Mouse (Mus musculus) neural tube, embryonic 13.5 days (tissue): Measurements from ENCODE around the gene Ckap5. TPM values are rescaled to one million over a fixed set of nuclear protein-coding genes. Genes with fewer than 3 reads are reported as not detected.

Source experiments
- ATAC-seq: fragments of 200-750 bp; cut with Nextera tagmentation; 2 replicates; pipeline ENCODE4 v1.8.0; 2017; ENCODE audit warnings: low read depth, mild to moderate bottlenecking, moderate TSS enrichment, moderate library complexity
- H3K27ac ChIP-seq: fragments of 300-500 bp; sonication (generic); replicated peaks from 2 replicates; pipeline ENCODE4 v1.5.1; 2015; ENCODE audit warnings: moderate library complexity, mild to moderate bottlenecking, inconsistent platforms
- H3K27me3 ChIP-seq: fragments of 300-500 bp; sonication (generic); 2 replicates; pipeline ENCODE4 v1.6.1; 2015; ENCODE audit warnings: mild to moderate bottlenecking, inconsistent platforms
- H3K36me3 ChIP-seq: fragments of 300-500 bp; sonication (generic); 2 replicates; pipeline ENCODE4 v1.6.1; 2015; ENCODE audit warnings: mild to moderate bottlenecking, inconsistent platforms
- H3K4me1 ChIP-seq: fragments of 300-500 bp; sonication (generic); replicated peaks from 2 replicates; pipeline ENCODE4 v1.6.1; 2015; ENCODE audit warnings: inconsistent platforms
- H3K4me2 ChIP-seq: fragments of 300-500 bp; sonication (generic); 2 replicates; pipeline ENCODE4 v1.6.1; 2015; ENCODE audit warnings: inconsistent platforms, mild to moderate bottlenecking, moderate library complexity
- H3K4me3 ChIP-seq: fragments of 300-500 bp; sonication (generic); 2 replicates; pipeline ENCODE4 v1.5.1; 2015; ENCODE audit warnings: mild to moderate bottlenecking, inconsistent platforms
- H3K9ac ChIP-seq: fragments of 300-500 bp; sonication (generic); 2 replicates; pipeline ENCODE4 v1.6.1; 2015; ENCODE audit warnings: moderate library complexity, mild to moderate bottlenecking, inconsistent platforms
- H3K9me3 ChIP-seq: fragments of 300-500 bp; sonication (generic); 2 replicates; pipeline ENCODE4 v1.6.1; 2016; ENCODE audit warnings: inconsistent platforms
- whole genome bisulfite sequencing: fragments of 180-500 bp; shearing (Covaris S2); methylation state at CpG from one replicate; pipeline ENCODE4 v1.1.7; 2015; 5-methylcytosine and 5-hydroxymethylcytosine counted together
- polyA plus RNA-seq: library from polyadenylated mRNA; unstranded; fragments of >200 nt; fragmentation: Nextera tagmentation; extraction: Ambion mirVana; gene quantifications from 2 replicates; pipeline ENCODE4 v1.2.1, GENCODE M21; 2015

Gene Ckap5
- polyA plus RNA-seq, 1 experiment from 2014 or later: 102 TPM

GRCm38 (mm10) chr2:91645354-91645753 lies 118.8 kb downstream of the Ckap5 start:
- ATAC-seq: no peak
- Histone ChIP-seq H3K4me2 (no peak overlapping the region), H3K27ac (no peak overlapping the region), H3K4me3 (no peak overlapping the region), H3K4me1 (peaks cover 16% of the 10 kb centered on the region), H3K9ac (no peak overlapping the region), H3K27me3 (no peaks in the 10 kb centered on the region), H3K9me3 (no peaks in the 10 kb centered on the region), H3K36me3 (peaks cover 63% of the 10 kb centered on the region)
- 99% methylated on average over 15 of the region's 15 CpGs for WGBS

GRCm38 (mm10) chr2:91645811-91646210 lies 119.2 kb downstream of the Ckap5 start:
- Histone ChIP-seq H3K4me1 (peaks cover 21% of the 10 kb centered on the region), H3K36me3 (peaks cover 63% of the 10 kb centered on the region), H3K27ac (no peak overlapping the region), H3K27me3 (no peaks in the 10 kb centered on the region), H3K9ac (no peak overlapping the region), H3K9me3 (no peaks in the 10 kb centered on the region), H3K4me3 (no peak overlapping the region), H3K4me2 (no peak overlapping the region)
- WGBS: 95% methylated on average over 11 of the region's 11 CpGs
- ATAC-seq: no peak

- H3K27me3 ChIP-seq: no peaks in the 10 kb centered on the region
- no peak overlapping the region for H3K9ac ChIP-seq
- no peaks in the 10 kb centered on the region for H3K9me3 ChIP-seq
- H3K4me1 ChIP-seq: peaks cover 30% of the 10 kb centered on the region
- H3K36me3 ChIP-seq: peaks cover 63% of the 10 kb centered on the region
- 47% methylated on average over 1 of the region's 1 CpGs for WGBS
- H3K4me2 ChIP-seq: no peak overlapping the region
- no peak for ATAC-seq
- no peak overlapping the region for H3K4me3 ChIP-seq
- no peak overlapping the region for H3K27ac ChIP-seq
Measured at GRCm38 (mm10) chr2:91646733-91647132, 120.2 kb downstream of the Ckap5 start.

- Histone ChIP-seq H3K27ac (peak overlapping the region; percentile 91), H3K4me3 (peak overlapping the region; percentile 93), H3K4me2 (peak overlapping the region; percentile 100), H3K9ac (peak overlapping the region; percentile 98), H3K36me3 (peaks cover 55% of the 10 kb centered on the region), H3K4me1 (peaks cover 46% of the 10 kb centered on the region), H3K9me3 (no peaks in the 10 kb centered on the region), H3K27me3 (no peaks in the 10 kb centered on the region)
- 2% methylated on average over 15 of the region's 15 CpGs for WGBS
- ATAC-seq: no peak
Measured at GRCm38 (mm10) chr2:91649152-91649551, 122.6 kb downstream of the Ckap5 start.

- peak; percentile 95 for ATAC-seq
- Histone ChIP-seq H3K9ac (peak within 1 kb of the TSS; percentile 98), H3K36me3 (peaks cover 55% of the 10 kb centered on the region), H3K4me3 (peak within 1 kb of the TSS; percentile 93), H3K9me3 (no peaks in the 10 kb centered on the region), H3K4me2 (peak within 1 kb of the TSS; percentile 100), H3K27ac (peak within 1 kb of the TSS; percentile 91), H3K27me3 (no peaks in the 10 kb centered on the region), H3K4me1 (peaks cover 46% of the 10 kb centered on the region)
- WGBS: under 1% methylated on average over 44 of the region's 44 CpGs
Measured at GRCm38 (mm10) chr2:91649553-91650359, 123.2 kb downstream of the Ckap5 start, which contains the start of the genes Zfp408 and Arhgap1. Zfp408 (minus strand) TSS chr2:91649791. Arhgap1 (plus strand) TSS chr2:91649860.

- Histone ChIP-seq H3K9ac (peak overlapping the region; percentile 98), H3K4me1 (peaks cover 46% of the 10 kb centered on the region), H3K4me2 (peak overlapping the region; percentile 86), H3K27ac (peak overlapping the region; percentile 91), H3K9me3 (no peaks in the 10 kb centered on the region), H3K27me3 (no peaks in the 10 kb centered on the region), H3K4me3 (peak overlapping the region; percentile 93), H3K36me3 (peaks cover 55% of the 10 kb centered on the region)
- 15% methylated on average over 16 of the region's 16 CpGs for WGBS
- ATAC-seq: peak; percentile 60
Measured at GRCm38 (mm10) chr2:91650360-91650995, 123.9 kb downstream of the Ckap5 start.

GRCm38 (mm10) chr2:91651458-91652258 lies 125.1 kb downstream of the Ckap5 start:
- H3K4me3 ChIP-seq: no peak overlapping the region
- no peak for ATAC-seq
- H3K27me3 ChIP-seq: no peaks in the 10 kb centered on the region
- H3K27ac ChIP-seq: no peak overlapping the region
- peaks cover 55% of the 10 kb centered on the region for H3K36me3 ChIP-seq
- peaks cover 46% of the 10 kb centered on the region for H3K4me1 ChIP-seq
- peak overlapping the region; percentile 86; the same call in 1 of the 2 replicates for H3K4me2 ChIP-seq
- 89% methylated on average over 14 of the region's 14 CpGs for WGBS
- no peaks in the 10 kb centered on the region for H3K9me3 ChIP-seq
- H3K9ac ChIP-seq: peak overlapping the region; percentile 31; the same call in 1 of the 2 replicates

GRCm38 (mm10) chr2:91652863-91653262 lies 126.3 kb downstream of the Ckap5 start:
- 55% methylated on average over 6 of the region's 6 CpGs for WGBS
- H3K27ac ChIP-seq: no peak overlapping the region
- H3K4me2 ChIP-seq: no peak overlapping the region
- no peak for ATAC-seq
- peaks cover 55% of the 10 kb centered on the region for H3K36me3 ChIP-seq
- H3K4me1 ChIP-seq: peaks cover 44% of the 10 kb centered on the region
- no peak overlapping the region for H3K4me3 ChIP-seq
- no peak overlapping the region; the same call in 1 of the 2 replicates for H3K9ac ChIP-seq
- no peaks in the 10 kb centered on the region for H3K27me3 ChIP-seq
- no peaks in the 10 kb centered on the region for H3K9me3 ChIP-seq

- peaks cover 78% of the 10 kb centered on the region for H3K36me3 ChIP-seq
- H3K4me3 ChIP-seq: no peak overlapping the region
- 94% methylated on average over 5 of the region's 5 CpGs for WGBS
- H3K27me3 ChIP-seq: no peaks in the 10 kb centered on the region
- no peak overlapping the region for H3K4me2 ChIP-seq
- H3K9me3 ChIP-seq: no peaks in the 10 kb centered on the region
- no peak for ATAC-seq
- H3K27ac ChIP-seq: no peak overlapping the region
- H3K9ac ChIP-seq: no peak overlapping the region
- peaks cover 29% of the 10 kb centered on the region for H3K4me1 ChIP-seq
Measured at GRCm38 (mm10) chr2:91655388-91655787, 128.8 kb downstream of the Ckap5 start.

- WGBS: 72% methylated on average over 6 of the region's 6 CpGs
- Histone ChIP-seq H3K9ac (no peak overlapping the region), H3K4me3 (no peak overlapping the region), H3K27ac (no peak overlapping the region), H3K36me3 (peaks cover 79% of the 10 kb centered on the region), H3K4me2 (no peak overlapping the region), H3K9me3 (no peaks in the 10 kb centered on the region), H3K4me1 (peaks cover 25% of the 10 kb centered on the region), H3K27me3 (no peaks in the 10 kb centered on the region)
- ATAC-seq: no peak
Measured at GRCm38 (mm10) chr2:91655827-91656226, 129.3 kb downstream of the Ckap5 start.

- no peak overlapping the region for H3K27ac ChIP-seq
- H3K9me3 ChIP-seq: no peaks in the 10 kb centered on the region
- peaks cover 87% of the 10 kb centered on the region for H3K36me3 ChIP-seq
- ATAC-seq: no peak
- no peak overlapping the region for H3K9ac ChIP-seq
- H3K4me2 ChIP-seq: no peak overlapping the region
- H3K4me3 ChIP-seq: no peak overlapping the region
- WGBS: 79% methylated on average over 8 of the region's 8 CpGs
- H3K27me3 ChIP-seq: no peaks in the 10 kb centered on the region
- H3K4me1 ChIP-seq: peaks cover 15% of the 10 kb centered on the region
Measured at GRCm38 (mm10) chr2:91656774-91657173, 130.2 kb downstream of the Ckap5 start.

GRCm38 (mm10) chr2:91659657-91660056 lies 133.1 kb downstream of the Ckap5 start:
- ATAC-seq: no peak

More at GRCm38 (mm10) chr2:91659657-91660056, 133.1 kb downstream of the Ckap5 start:
- WGBS: 95% methylated on average over 8 of the region's 8 CpGs
- no peaks in the 10 kb centered on the region for H3K4me1 ChIP-seq
- H3K9me3 ChIP-seq: no peaks in the 10 kb centered on the region
- no peak overlapping the region for H3K27ac ChIP-seq
- H3K36me3 ChIP-seq: peaks cover 93% of the 10 kb centered on the region
- H3K27me3 ChIP-seq: no peaks in the 10 kb centered on the region
- no peak overlapping the region for H3K9ac ChIP-seq
- no peak overlapping the region for H3K4me2 ChIP-seq
- no peak overlapping the region for H3K4me3 ChIP-seq
